Mouse (Mus musculus) midbrain, embryonic 11.5 days (tissue): Measurements from ENCODE around the gene Lhx5. TPM values are rescaled to one million over a fixed set of nuclear protein-coding genes. Genes with fewer than 3 reads are reported as not detected.

Experiments
- ATAC-seq: fragments of 200-750 bp; cut with Nextera tagmentation; 2 replicates; pipeline ENCODE4 v1.8.0; 2017; ENCODE audit warnings: moderate TSS enrichment, moderate library complexity; ENCODE audit not compliant: low FRiP score
- DNase-seq: peaks from one replicate; pipeline ENCODE4 v3.0.0; 2015; ENCODE audit warnings: low spot score; ENCODE audit errors: missing footprints
- H3K27ac ChIP-seq: fragments of 300-500 bp; sonication (generic); 2 replicates; pipeline ENCODE4 v1.5.1; 2014; ENCODE audit warnings: low read depth, low read length
- H3K27me3 ChIP-seq: fragments of 300-500 bp; sonication (generic); 2 replicates; pipeline ENCODE4 v1.6.1; 2014; ENCODE audit warnings: mild to moderate bottlenecking, low read length, moderate library complexity, mixed read lengths; ENCODE audit not compliant: control insufficient read depth, insufficient read depth
- H3K36me3 ChIP-seq: fragments of 300-500 bp; sonication (generic); 2 replicates; pipeline ENCODE4 v1.6.1; 2014; ENCODE audit warnings: mild to moderate bottlenecking, low read length, moderate library complexity, mixed read lengths; ENCODE audit not compliant: control insufficient read depth, insufficient read depth
- H3K4me1 ChIP-seq: fragments of 300-500 bp; sonication (generic); 2 replicates; pipeline ENCODE4 v1.6.1; 2014; ENCODE audit warnings: low read length; ENCODE audit not compliant: control insufficient read depth, insufficient read depth
- H3K4me2 ChIP-seq: fragments of 300-500 bp; sonication (generic); 2 replicates; pipeline ENCODE4 v1.6.1; 2014; ENCODE audit warnings: mild to moderate bottlenecking, moderate library complexity
- H3K4me3 ChIP-seq: fragments of 300-500 bp; sonication (generic); 2 replicates; pipeline ENCODE4 v1.5.1; 2014; ENCODE audit warnings: low read depth, low read length
- H3K9ac ChIP-seq: fragments of 300-500 bp; sonication (generic); 2 replicates; pipeline ENCODE4 v1.6.1; 2014; ENCODE audit warnings: low read length
- H3K9me3 ChIP-seq: fragments of 300-500 bp; sonication (generic); 2 replicates; pipeline ENCODE4 v1.6.1; 2016; ENCODE audit warnings: low read length; ENCODE audit not compliant: control insufficient read depth
- WGBS: fragments of 180-500 bp; shearing (Covaris S2); extraction: QIAGEN DNeasy Blood & Tissue Kit; methylation state at CpG from one replicate; pipeline ENCODE4 v1.1.7; 2014; 5-methylcytosine and 5-hydroxymethylcytosine counted together
- polyA plus RNA-seq: library from polyadenylated mRNA; unstranded; fragments of >200 nt; fragmentation: Nextera tagmentation; extraction: Ambion mirVana; gene quantifications from 2 replicates; pipeline ENCODE4 v1.2.1, GENCODE M21; 2014

Lhx5 gene
- polyA plus RNA-seq, 1 experiment from 2014 or later: 21.5 TPM

GRCm38 (mm10) chr5:120479538-120479937, 48.0 kb downstream of the Lhx5 start:
- no peaks in the 10 kb centered on the region for H3K9me3 ChIP-seq
- H3K27me3 ChIP-seq: no peaks in the 10 kb centered on the region
- no peak overlapping the region for H3K4me3 ChIP-seq
- no peak overlapping the region for H3K27ac ChIP-seq
- no peaks in the 10 kb centered on the region for H3K36me3 ChIP-seq
- no peaks in the 10 kb centered on the region for H3K4me1 ChIP-seq
- WGBS: 67% methylated on average over 4 of the region's 4 CpGs
- DNase-seq (no peak), ATAC-seq (no peak)
- H3K9ac ChIP-seq: no peak overlapping the region
- H3K4me2 ChIP-seq: no peak overlapping the region

- H3K4me2 ChIP-seq: no peak overlapping the region
- no peaks in the 10 kb centered on the region for H3K9me3 ChIP-seq
- no peaks in the 10 kb centered on the region for H3K27me3 ChIP-seq
- no peak overlapping the region for H3K27ac ChIP-seq
- no peaks in the 10 kb centered on the region for H3K4me1 ChIP-seq
- H3K4me3 ChIP-seq: no peak overlapping the region
- WGBS: 69% methylated on average over 9 of the region's 9 CpGs
- DNase-seq (no peak), ATAC-seq (no peak)
- no peak overlapping the region for H3K9ac ChIP-seq
- no peaks in the 10 kb centered on the region for H3K36me3 ChIP-seq
Measured at GRCm38 (mm10) chr5:120481205-120481604, 49.7 kb downstream of the Lhx5 start.

GRCm38 (mm10) chr5:120483399-120483798, 51.9 kb downstream of the Lhx5 start:
- Histone ChIP-seq H3K36me3 (no peaks in the 10 kb centered on the region; the same call in 1 of the 2 replicates), H3K9me3 (no peaks in the 10 kb centered on the region), H3K4me2 (no peak overlapping the region), H3K27ac (no peak overlapping the region), H3K9ac (no peak overlapping the region), H3K4me3 (no peak overlapping the region), H3K4me1 (no peaks in the 10 kb centered on the region), H3K27me3 (no peaks in the 10 kb centered on the region)
- DNase-seq: no peak
- ATAC-seq: no peak
- 86% methylated on average over 19 of the region's 19 CpGs for whole genome bisulfite sequencing

- H3K4me2 ChIP-seq: no peak overlapping the region
- H3K27me3 ChIP-seq: no peaks in the 10 kb centered on the region
- ATAC-seq (no peak), DNase-seq (no peak)
- H3K27ac ChIP-seq: no peak overlapping the region
- no peak overlapping the region for H3K9ac ChIP-seq
- H3K4me3 ChIP-seq: no peak overlapping the region
- H3K9me3 ChIP-seq: no peaks in the 10 kb centered on the region
- no peaks in the 10 kb centered on the region for H3K4me1 ChIP-seq
- H3K36me3 ChIP-seq: peaks cover 3% of the 10 kb centered on the region; the same call in 1 of the 2 replicates
- 87% methylated on average over 8 of the region's 8 CpGs for WGBS
Measured at GRCm38 (mm10) chr5:120487844-120488243, 56.3 kb downstream of the Lhx5 start.

GRCm38 (mm10) chr5:120490679-120491192, 59.2 kb downstream of the Lhx5 start:
- Histone ChIP-seq H3K27me3 (no peaks in the 10 kb centered on the region), H3K27ac (no peak overlapping the region), H3K4me2 (no peak overlapping the region), H3K9me3 (no peaks in the 10 kb centered on the region), H3K4me1 (no peaks in the 10 kb centered on the region), H3K9ac (no peak overlapping the region), H3K36me3 (peaks cover 3% of the 10 kb centered on the region; the same call in 1 of the 2 replicates), H3K4me3 (no peak overlapping the region)
- 90% methylated on average over 8 of the region's 8 CpGs for WGBS
- ATAC-seq (no peak), DNase-seq (no peak)

Other genes with a start within 250 kb of the Lhx5 start
- 4.2 TPM in 2 replicates for gene Sdsl, start 41.1 kb downstream of the Lhx5 start, polyA plus RNA-seq
- gene Sds, start 44.8 kb downstream of the Lhx5 start, polyA plus RNA-seq: not detected in 2 replicates
- gene Plbd2, start 71.9 kb downstream of the Lhx5 start, polyA plus RNA-seq: 20.2 and 21.9 TPM in 2 replicates
- 1.3 and 1.8 TPM in 2 replicates for gene Slc8b1, start 79.5 kb downstream of the Lhx5 start, polyA plus RNA-seq
- 8.6 and 10.8 TPM in 2 replicates for gene Tpcn1, start 157.0 kb downstream of the Lhx5 start, polyA plus RNA-seq
- 0.25 and 0.51 TPM in 2 replicates for gene Iqcd, start 157.3 kb downstream of the Lhx5 start, polyA plus RNA-seq
- 7.9 and 8.9 TPM in 2 replicates for gene Rita1, start 180.9 kb downstream of the Lhx5 start, polyA plus RNA-seq
- 26.4 and 32.2 TPM in 2 replicates for gene Ddx54, start 181.0 kb downstream of the Lhx5 start, polyA plus RNA-seq
- not detected in 2 replicates for gene Cfap73, start 202.5 kb downstream of the Lhx5 start, polyA plus RNA-seq
- 0.14 TPM in 1 of 2 replicates, not detected in the other for gene Rasal1, start 217.1 kb downstream of the Lhx5 start, polyA plus RNA-seq